Mouse (Mus musculus): ENCODE data around the gene Sucnr1. TPM values are rescaled to one million over a fixed set of nuclear protein-coding genes. Genes with fewer than 3 reads are reported as not detected.

Gene Sucnr1
- not detected for polyA plus RNA-seq (2014; fragmentation: Illumina TruSeq; extraction: RNeasy Lipid Tissue Mini Kit (QIAGEN cat#74804); ENCODE audit: low read depth, low replicate concordance)

DNA sequence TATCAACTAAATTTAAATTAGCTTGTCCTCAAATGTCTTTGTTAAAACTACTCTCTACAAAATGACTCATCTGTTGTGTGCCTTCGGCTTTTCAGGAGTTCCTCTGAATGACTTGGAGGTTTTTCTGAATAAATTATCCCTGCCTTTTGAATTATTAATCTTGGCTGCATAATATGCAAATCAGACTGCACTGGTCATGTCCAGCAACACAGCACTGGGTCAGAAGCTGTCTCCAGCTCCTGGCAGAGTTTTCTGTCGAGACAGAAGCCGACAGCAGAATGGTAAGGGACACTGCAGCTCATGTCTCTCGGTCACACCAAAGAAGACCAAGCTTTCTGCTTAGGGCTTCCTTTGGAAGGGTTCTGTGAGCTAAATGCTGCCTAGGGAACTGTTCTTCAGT lies at the start of gene Sucnr1:
Gene Sucnr1, plus strand, starts transcription at position 222 of the 400 bp plus-strand sequence.

Other genes with a start within 250 kb of the Sucnr1 start
- gene Gm8298, start 220.8 kb upstream of the Sucnr1 start, polyA plus RNA-seq (2014; fragmentation: Illumina TruSeq; extraction: RNeasy Lipid Tissue Mini Kit (QIAGEN cat#74804); ENCODE audit: low read depth, low replicate concordance), result not detected
- not detected for gene C130079G13Rik, start 156.7 kb upstream of the Sucnr1 start, polyA plus RNA-seq (2014; fragmentation: Illumina TruSeq; extraction: RNeasy Lipid Tissue Mini Kit (QIAGEN cat#74804); ENCODE audit: low read depth, low replicate concordance)
- gene Aadacl2, start 75.1 kb upstream of the Sucnr1 start, polyA plus RNA-seq (2014; fragmentation: Illumina TruSeq; extraction: RNeasy Lipid Tissue Mini Kit (QIAGEN cat#74804); ENCODE audit: low read depth, low replicate concordance), result not detected
- gene Aadac, start 56.2 kb upstream of the Sucnr1 start, polyA plus RNA-seq (2014; fragmentation: Illumina TruSeq; extraction: RNeasy Lipid Tissue Mini Kit (QIAGEN cat#74804); ENCODE audit: low read depth, low replicate concordance), result 0.81 TPM

Data from heart, adult 10 weeks (tissue).